Mouse (Mus musculus) thymus, adult 2 months (tissue): ENCODE results near the gene Acad12. TPM values are rescaled to one million over a fixed set of nuclear protein-coding genes. Genes with fewer than 3 reads are reported as not detected.

Source experiments
- DNase-seq: peaks from one replicate; pipeline ENCODE4 v3.0.0; 2021
- H3K27ac ChIP-seq: fragments of 200-500 bp; 2 replicates; pipeline ENCODE4 v1.5.1; 2012; ENCODE audit warnings: low read length, control low read depth; ENCODE audit not compliant: control insufficient read depth, insufficient read depth
- H3K27me3 ChIP-seq: fragments of 200-500 bp; 2 replicates; pipeline ENCODE4 v1.6.1; 2012; ENCODE audit warnings: mild to moderate bottlenecking, low read length, moderate library complexity, mixed read lengths; ENCODE audit not compliant: control insufficient read depth, insufficient read depth
- H3K36me3 ChIP-seq: fragments of 200-500 bp; 2 replicates; pipeline ENCODE4 v1.6.1; 2012; ENCODE audit warnings: mild to moderate bottlenecking, low read length, moderate library complexity; ENCODE audit not compliant: control insufficient read depth, insufficient read depth
- H3K4me1 ChIP-seq: fragments of 200-500 bp; replicated peaks from 2 replicates; pipeline ENCODE4 v1.6.1; 2012; ENCODE audit warnings: low read length; ENCODE audit not compliant: control insufficient read depth, insufficient read depth
- H3K4me3 ChIP-seq: fragments of 200-500 bp; 2 replicates; pipeline ENCODE4 v1.5.1; 2012; ENCODE audit warnings: mild to moderate bottlenecking, low read length, control low read depth, moderate library complexity; ENCODE audit not compliant: control insufficient read depth, insufficient read depth
- CTCF ChIP-seq: fragments of 200-500 bp; IDR thresholded peaks from 2 replicates; pipeline ENCODE4 v1.5.1; 2012; ENCODE audit warnings: mild to moderate bottlenecking, control low read depth, low read length, moderate library complexity, borderline replicate concordance; ENCODE audit not compliant: control insufficient read depth, poor library complexity, insufficient read depth; ENCODE audit errors: extremely low read depth
- POLR2A ChIP-seq: fragments of 200-500 bp; IDR thresholded peaks from 2 replicates; pipeline ENCODE4 v1.6.1; 2012; ENCODE audit warnings: mild to moderate bottlenecking, low read length, control low read depth, moderate library complexity; ENCODE audit not compliant: control insufficient read depth, poor library complexity, insufficient read depth; ENCODE audit errors: extremely low read depth
- WGBS: fragments of 180-500 bp; shearing (Covaris S2); methylation state at CpG from one replicate; pipeline ENCODE4 v1.1.7; 2018; 5-methylcytosine and 5-hydroxymethylcytosine counted together
- polyA plus RNA-seq: library from polyadenylated mRNA; depleted of rRNA; stranded (reverse); fragments of >200 nt; gene quantifications from 2 replicates; pipeline ENCODE4 v1.2.3, GENCODE M21; 2012

Gene Acad12
- polyA plus RNA-seq, 1 experiment = 8.8 TPM

- Histone ChIP-seq H3K4me1 (peaks cover 15% of the 10 kb centered on the region), H3K36me3 (no peaks in the 10 kb centered on the region), H3K27me3 (no peaks in the 10 kb centered on the region), H3K27ac (no peak overlapping the region), H3K4me3 (peak overlapping the region; percentile 68)
- WGBS = 5% methylated on average over 33 of the region's 33 CpGs
- no peak for DNase-seq
- TF ChIP-seq POLR2A (no peak), CTCF (no peak)
Observed at GRCm38 (mm10) chr5:121592816-121593407, 25.8 kb downstream of the Acad12 start.

- Histone ChIP-seq H3K27me3 (no peaks in the 10 kb centered on the region), H3K4me3 (no peak overlapping the region; the same call in 1 of the 2 replicates), H3K36me3 (no peaks in the 10 kb centered on the region), H3K4me1 (peaks cover 16% of the 10 kb centered on the region), H3K27ac (no peak overlapping the region)
- 62% methylated on average over 11 of the region's 11 CpGs for WGBS
- no peak for DNase-seq
- TF ChIP-seq POLR2A = no peak
- TF ChIP-seq CTCF = no peak
Observed at GRCm38 (mm10) chr5:121592064-121592815, 26.5 kb downstream of the Acad12 start.

DNA sequence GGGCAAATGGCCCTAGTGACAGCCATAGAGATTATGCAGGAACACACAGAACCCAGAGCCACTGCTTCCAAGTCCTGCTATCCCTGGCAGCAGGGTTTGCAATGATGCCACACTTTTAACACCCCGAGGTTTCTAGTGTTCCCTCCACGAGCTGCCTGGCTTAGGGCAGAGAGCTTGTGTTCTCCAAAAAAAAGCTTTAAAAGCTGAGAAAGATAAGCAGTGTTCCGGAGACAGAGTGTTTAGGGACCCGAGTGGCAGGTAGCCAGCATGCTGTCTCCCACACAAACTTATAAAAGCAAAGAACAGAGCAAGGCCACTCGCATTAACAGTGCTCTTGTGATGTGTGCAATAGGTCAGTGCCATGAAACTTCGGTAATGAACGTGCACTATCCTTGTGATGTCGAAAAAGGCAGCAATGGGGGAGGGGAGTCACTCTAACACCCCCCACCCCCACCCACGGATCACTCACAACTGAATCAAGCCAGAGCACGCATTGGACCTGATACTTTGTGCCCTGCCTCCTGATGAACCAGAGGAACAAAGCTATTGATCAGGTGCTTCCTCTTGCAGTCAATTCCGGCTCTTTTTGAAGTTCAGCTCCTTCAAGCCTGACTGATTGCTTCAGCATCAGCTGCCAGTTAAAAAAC, 27.2 kb downstream of the Acad12 start:
- H3K27me3 ChIP-seq = no peaks in the 10 kb centered on the region
- no peak overlapping the region for H3K4me3 ChIP-seq
- H3K36me3 ChIP-seq = no peaks in the 10 kb centered on the region
- no peak for TF ChIP-seq POLR2A
- no peak for TF ChIP-seq CTCF
- no peak for DNase-seq
- no peak overlapping the region for H3K27ac ChIP-seq
- H3K4me1 ChIP-seq = peaks cover 22% of the 10 kb centered on the region
- WGBS = 74% methylated on average over 11 of the region's 11 CpGs

DNA sequence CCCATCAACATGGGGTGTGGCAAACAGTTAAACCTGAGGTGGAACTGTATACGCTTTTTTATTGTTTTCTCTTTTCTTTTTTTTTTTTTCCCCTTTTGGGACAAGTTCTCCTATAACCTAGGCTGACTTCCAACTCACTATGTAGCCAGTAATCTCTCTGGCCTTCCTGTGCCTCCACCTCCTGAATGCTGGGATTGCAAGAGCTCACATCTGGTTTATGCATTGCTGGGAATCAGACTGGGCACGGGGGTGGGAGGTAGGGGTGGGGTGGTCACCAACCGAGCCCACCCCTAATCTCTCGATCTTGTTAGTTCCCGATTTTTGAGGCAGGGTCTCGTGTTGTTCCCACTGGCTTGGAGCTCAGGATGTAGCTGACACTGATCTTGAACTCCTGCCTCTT, 28.8 kb downstream of the Acad12 start:
- H3K36me3 ChIP-seq = no peaks in the 10 kb centered on the region
- 90% methylated on average over 6 of the region's 6 CpGs for WGBS
- no peak overlapping the region for H3K4me3 ChIP-seq
- no peak overlapping the region for H3K27ac ChIP-seq
- TF ChIP-seq CTCF = no peak
- TF ChIP-seq POLR2A = no peak
- no peaks in the 10 kb centered on the region for H3K27me3 ChIP-seq
- no peak for DNase-seq
- H3K4me1 ChIP-seq = peaks cover 32% of the 10 kb centered on the region

DNA sequence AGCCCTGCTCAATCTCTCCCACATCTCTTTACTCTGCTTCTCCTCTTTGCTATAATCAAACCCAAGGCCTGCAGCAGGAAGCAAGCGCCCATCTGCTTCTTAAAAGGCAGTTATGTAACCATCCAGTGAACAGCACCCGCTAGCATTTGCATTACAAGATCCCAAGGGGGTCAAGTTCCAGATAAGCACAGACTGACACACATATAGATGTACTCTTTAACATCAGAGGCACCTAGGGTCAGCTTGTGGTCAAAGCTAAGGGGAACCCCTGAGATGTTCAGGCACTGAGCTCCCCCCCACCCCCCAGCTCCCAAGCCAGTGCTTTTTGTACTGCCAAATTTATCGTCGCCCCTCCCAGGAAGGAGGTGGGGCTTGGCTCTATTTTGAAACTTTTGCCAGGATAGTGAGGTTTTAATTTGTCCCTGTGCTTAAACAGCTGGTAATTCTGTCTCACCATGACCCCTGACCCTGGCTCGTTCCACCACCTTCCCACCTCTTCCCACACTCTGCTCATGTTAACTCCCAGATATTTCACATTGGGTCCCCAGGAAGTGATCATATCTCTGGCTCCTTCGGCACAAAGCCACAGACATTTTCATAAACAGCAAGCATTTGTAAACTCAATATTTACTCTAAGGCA, 32.2 kb downstream of the Acad12 start:
- peak overlapping the region; percentile 17 for H3K4me3 ChIP-seq
- 7% methylated on average over 6 of the region's 6 CpGs for WGBS
- H3K27me3 ChIP-seq = no peaks in the 10 kb centered on the region
- peak; percentile 21 for DNase-seq
- no peak for TF ChIP-seq CTCF
- no peak for TF ChIP-seq POLR2A
- no peaks in the 10 kb centered on the region for H3K36me3 ChIP-seq
- peak overlapping the region; percentile 73; the same call in 1 of the 2 replicates for H3K27ac ChIP-seq
- peaks cover 25% of the 10 kb centered on the region for H3K4me1 ChIP-seq

DNA sequence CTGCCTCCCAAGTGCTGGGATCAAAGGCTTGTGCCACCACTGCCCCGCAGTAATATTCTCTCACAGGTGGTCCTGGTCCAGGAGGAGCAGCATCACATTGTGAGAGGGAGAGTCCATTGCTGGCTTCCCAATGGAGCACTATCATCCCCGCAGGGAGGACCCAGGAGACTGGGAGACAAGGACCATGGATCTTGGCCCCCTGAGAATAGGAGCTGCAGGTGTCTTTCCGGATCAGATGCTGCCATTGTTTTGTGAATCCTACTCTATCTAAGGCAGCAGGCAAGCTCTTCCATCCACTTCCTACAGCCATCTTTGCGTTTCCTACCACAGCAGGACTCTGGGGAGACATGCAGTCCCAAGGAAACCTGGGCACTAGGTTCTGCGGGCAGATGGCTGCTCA, 33.0 kb downstream of the Acad12 start:
- Histone ChIP-seq H3K27me3 (no peaks in the 10 kb centered on the region), H3K4me3 (no peak overlapping the region), H3K4me1 (peaks cover 25% of the 10 kb centered on the region), H3K27ac (peak overlapping the region; percentile 73; the same call in 1 of the 2 replicates), H3K36me3 (no peaks in the 10 kb centered on the region)
- WGBS = 94% methylated on average over 5 of the region's 5 CpGs
- TF ChIP-seq CTCF (no peak), POLR2A (no peak)
- DNase-seq = no peak
